ENCODE assay signal across 9 mouse cellular contexts in genomic region chr4:133451536-133451935, GRCm38 (mm10). TPM values are rescaled to one million over a fixed set of nuclear protein-coding genes. Genes with fewer than 3 reads are reported as not detected.
DNase-seq lines count a peak whose midpoint lies in the region; ATAC-seq and TF ChIP-seq lines count a peak whose summit lies in the region.
"Had no signal": no experiment of that assay in that cellular context is flagged by ENCODE, and none has a peak within 500 bp of the region (broad histone marks: within the 10 kb centered on the region; RNA-seq: fewer than 3 reads in every experiment).

No protein-coding gene starts in this region.

- H3K9ac ChIP-seq in heart, embryonic 12.5 days = no peak overlapping the region
- H3K9ac ChIP-seq in heart, postnatal 0 days (replicated peaks; ENCODE audit: low read depth, low read length) = no peak overlapping the region

- no peaks in the 10 kb centered on the region for H3K9me3 ChIP-seq in heart, embryonic 12.5 days (replicated peaks)
- H3K9me3 ChIP-seq in heart, postnatal 0 days (replicated peaks; ENCODE audit: control insufficient read depth, low read length) = no peaks in the 10 kb centered on the region

- H3K36me3 ChIP-seq in heart, embryonic 12.5 days = no peaks in the 10 kb centered on the region
- no peaks in the 10 kb centered on the region for H3K36me3 ChIP-seq in heart, postnatal 0 days (replicated peaks; ENCODE audit: control insufficient read depth, insufficient read depth, low read length)
- no peaks in the 10 kb centered on the region for H3K36me3 ChIP-seq in splenic B cell, adult 2 months (ENCODE audit: control insufficient read depth, insufficient read depth, low read length, poor library complexity, severe bottlenecking)

- H3K4me2 ChIP-seq in heart, embryonic 12.5 days = no peak overlapping the region
- no peak overlapping the region for H3K4me2 ChIP-seq in heart, postnatal 0 days (ENCODE audit: low read depth, low read length)

- no peak overlapping the region for H3K27ac ChIP-seq in heart, embryonic 12.5 days (ENCODE audit: poor library complexity, severe bottlenecking)
- no peak overlapping the region for H3K27ac ChIP-seq in heart, postnatal 0 days (ENCODE audit: low read depth)

- no peak overlapping the region for H3K4me3 ChIP-seq in heart, embryonic 12.5 days
- no peak overlapping the region for H3K4me3 ChIP-seq in heart, postnatal 0 days (ENCODE audit: low read depth, low read length)
- H3K4me3 ChIP-seq: myocyte had no signal

- peak; percentile 93 for TF ChIP-seq CTCF in heart, postnatal 0 days (IDR thresholded peaks at IDR 0.05; ENCODE audit: low read depth)

- ATAC-seq in heart, embryonic 12.5 days (ENCODE audit: insufficient number of reproducible peaks, low FRiP score) = no peak
- no peak for ATAC-seq in heart, postnatal 0 days (ENCODE audit: insufficient read depth, low read depth)

- WGBS in heart, embryonic 12.5 days = 11% methylated on average over 10 of the region's 10 CpGs
- 8% methylated on average over 10 of the region's 10 CpGs for WGBS in heart, postnatal 0 days

- no peak for TF ChIP-seq EP300 in heart, postnatal 0 days (IDR thresholded peaks at IDR 0.05; ENCODE audit: low read depth)

- peaks cover 9% of the 10 kb centered on the region for H3K27me3 ChIP-seq in heart, embryonic 12.5 days (replicated peaks)
- H3K27me3 ChIP-seq in heart, postnatal 0 days (ENCODE audit: control insufficient read depth, insufficient read depth, low read length) = 0 out of 2 replicates have a peak, but pooled peaks cover 3% of the 10 kb centered on the region
- H3K27me3 ChIP-seq in splenic B cell, adult 2 months (ENCODE audit: control insufficient read depth, insufficient read depth, low read length, poor library complexity, severe bottlenecking) = no peaks in the 10 kb centered on the region

- peaks cover 8% of the 10 kb centered on the region; the same call in 1 of the 2 replicates for H3K4me1 ChIP-seq in heart, embryonic 12.5 days (replicated peaks)
- no peaks in the 10 kb centered on the region for H3K4me1 ChIP-seq in heart, postnatal 0 days (ENCODE audit: control insufficient read depth, insufficient read depth)

- DNase-seq in heart, adult 18-20 months = peak; percentile 76 to 97
- peak; percentile 59 for DNase-seq in adrenal gland, adult 8-10 months
- DNase-seq in embryo, embryonic 11.5 days (ENCODE audit: low read depth, low spot score) = peak; percentile 74
- DNase-seq in heart, postnatal 0 days (ENCODE audit: low spot score) = peak; percentile 84
- peak; percentile 80 to 93 for DNase-seq in left cerebral cortex, adult 18-20 months (ENCODE audit: low spot score in 2 of 2)
- peak; percentile 80 for DNase-seq in mesoderm, embryonic 11.5 days (ENCODE audit: low read depth, low spot score)
- peak; percentile 88 for DNase-seq in splenic B cell, adult 2 months (ENCODE audit: low read depth, low spot score)

RNA-seq across cellular contexts. Expression of gene Tent5b, which starts 28.4 kb away (rescaled TPM):
- total RNA-seq in heart, adult 18-20 months (2021) = 1 to 10 TPM; 2.0 to 3.5 TPM
- 0.88 and 1.3 TPM in 2 replicates for polyA plus RNA-seq in heart, embryonic 12.5 days (2016; fragmentation: Nextera tagmentation; extraction: Ambion mirVana)
- 10 to 100 TPM in 2 of 4 experiments, 1 to 10 TPM in 2; 1.1 to 14.5 (median 6.0) TPM for total RNA-seq in adrenal gland, adult 8-10 months (2022)
- 33.3 and 48.2 TPM in 2 replicates for total RNA-seq in heart, postnatal 0 days (2014; rRNA removed; ENCODE audit: low replicate concordance)
- 0.78 and 1.4 TPM in 2 replicates for polyA plus RNA-seq in heart, postnatal 0 days (2015; fragmentation: Nextera tagmentation; extraction: Ambion mirVana)
- total RNA-seq in left cerebral cortex, adult 18-20 months (2021) = under 1 TPM in 1 of 2 experiments, not detected in 1; 0.14 TPM

RNA-seq across cellular contexts. Expression of gene Trnp1, which starts 46.8 kb away (rescaled TPM):
- 1 to 10 TPM; 2.4 to 2.8 TPM for total RNA-seq in heart, adult 18-20 months (2021)
- 1.2 TPM in 2 replicates for polyA plus RNA-seq in heart, embryonic 12.5 days (2016; fragmentation: Nextera tagmentation; extraction: Ambion mirVana)
- 10 to 100 TPM in 1 of 4 experiments, 1 to 10 TPM in 3; 3.1 to 10.6 (median 6.3) TPM for total RNA-seq in adrenal gland, adult 8-10 months (2022)
- total RNA-seq in heart, postnatal 0 days (2014; rRNA removed; ENCODE audit: low replicate concordance) = 4.1 and 9.8 TPM in 2 replicates
- polyA plus RNA-seq in heart, postnatal 0 days (2015; fragmentation: Nextera tagmentation; extraction: Ambion mirVana) = 1.8 and 2.7 TPM in 2 replicates
- 100 to 1,000 TPM; 164 to 182 TPM for total RNA-seq in left cerebral cortex, adult 18-20 months (2021)

Comparison
In these comparisons a context has a peak if more than half of its experiments do, and no peak if none do; other contexts are left out.
1. RNA of gene Trnp1, which starts 46.8 kb away (total RNA-seq): 164 to 182 TPM in left cerebral cortex, adult 18-20 months; 4.1 to 9.8 TPM in heart, postnatal 0 days, 3.1 to 10.6 TPM in adrenal gland, adult 8-10 months and 2.4 to 2.8 TPM in heart, adult 18-20 months; every median in the first group is over 10 times any median in the second.
2. Peak in every context shown above with its lines, with median percentiles within 50 percentile points of each other: DNase-seq.